Mouse (Mus musculus): ENCODE results near the gene Fam98c. TPM values are rescaled to one million over a fixed set of nuclear protein-coding genes. Genes with fewer than 3 reads are reported as not detected.
A peak's percentile ranks its signal among the peaks of the same experiment; 100 is the strongest.

Fam98c gene
- total RNA-seq, 2 experiments from 2014 or later, result 10.6 to 12.8 TPM

GRCm38 (mm10) chr7:29108992-29109955 is 46.8 kb downstream of the Fam98c start:
- DNase-seq, result peak; percentile 73 to 79

Other genes with a start within 250 kb of the Fam98c start
- 100 to 1,000 TPM; 193 to 252 TPM for gene Actn4, start 193.9 kb downstream of the Fam98c start, total RNA-seq (2021)
- gene Eif3k, start 174.4 kb downstream of the Fam98c start, total RNA-seq (2021), result 100 to 1,000 TPM; 241 to 264 TPM
- gene Map4k1, start 174.2 kb downstream of the Fam98c start, total RNA-seq (2021), result 1 to 10 TPM; 1.1 to 1.7 TPM
- under 1 TPM; 0.20 to 0.23 TPM for gene Ryr1, start 31.1 kb downstream of the Fam98c start, total RNA-seq (2021)
- gene Rasgrp4, start 21.4 kb downstream of the Fam98c start, total RNA-seq (2021), result 1 to 10 TPM; 1.2 to 1.6 TPM
- 1 to 10 TPM; 1.2 to 2.3 TPM for gene Ggn, start 14.0 kb upstream of the Fam98c start, total RNA-seq (2021)
- 1 to 10 TPM; 5.5 to 6.1 TPM for gene Spred3, start 14.2 kb upstream of the Fam98c start, total RNA-seq (2021)
- gene Psmd8, start 24.5 kb upstream of the Fam98c start, total RNA-seq (2021), result 100 to 1,000 TPM; 188 to 194 TPM
- gene Catsperg1, start 57.8 kb upstream of the Fam98c start, total RNA-seq (2021), result under 1 TPM; 0.23 to 0.69 TPM
- gene Kcnk6, start 76.3 kb upstream of the Fam98c start, total RNA-seq (2021), result 1 to 10 TPM; 1.6 to 2.6 TPM
- 10 to 100 TPM; 46.9 to 49.2 TPM for gene Yif1b, start 82.1 kb upstream of the Fam98c start, total RNA-seq (2021)
- 1 to 10 TPM; 2.7 to 3.3 TPM for gene 2200002D01Rik, start 92.2 kb upstream of the Fam98c start, total RNA-seq (2021)
- 10 to 100 TPM; 28.7 to 48.2 TPM for gene Spint2, start 125.7 kb upstream of the Fam98c start, total RNA-seq (2021)
- gene Ppp1r14a, start 133.1 kb upstream of the Fam98c start, total RNA-seq (2021), result 1 to 10 TPM; 3.6 to 4.9 TPM
- gene Dpf1, start 147.7 kb upstream of the Fam98c start, total RNA-seq (2021), result 1 to 10 TPM; 2.7 to 3.0 TPM